Mouse (Mus musculus): ENCODE results near the gene Nus1.

Gene Nus1

GRCm38 (mm10) chr10:52417998-52418860, 882 bp downstream of the Nus1 start:
- peak; percentile 2 for DNase-seq (ENCODE audit: low read depth, low spot score)

GRCm38 (mm10) chr10:52418931-52419330, 1.6 kb downstream of the Nus1 start:
- no peak for DNase-seq (ENCODE audit: low read depth, low spot score)

GRCm38 (mm10) chr10:52419402-52419801, 2.1 kb downstream of the Nus1 start:
- no peak for DNase-seq (ENCODE audit: low read depth, low spot score)

GRCm38 (mm10) chr10:52420526-52420925, 3.2 kb downstream of the Nus1 start:
- DNase-seq (ENCODE audit: low read depth, low spot score) = no peak

- DNase-seq (ENCODE audit: low read depth, low spot score) = no peak
Measured at GRCm38 (mm10) chr10:52421716-52422115, 4.4 kb downstream of the Nus1 start.

- DNase-seq (ENCODE audit: low read depth, low spot score) = no peak
Measured at GRCm38 (mm10) chr10:52423097-52423496, 5.8 kb downstream of the Nus1 start.

- no peak for DNase-seq (ENCODE audit: low read depth, low spot score)
Measured at GRCm38 (mm10) chr10:52426314-52426980, 9.1 kb downstream of the Nus1 start.

GRCm38 (mm10) chr10:52427634-52428415, 10.5 kb downstream of the Nus1 start:
- no peak for DNase-seq (ENCODE audit: low read depth, low spot score)

GRCm38 (mm10) chr10:52430953-52431352, 13.6 kb downstream of the Nus1 start:
- DNase-seq (ENCODE audit: low read depth, low spot score) = no peak

- no peak for DNase-seq (ENCODE audit: low read depth, low spot score)
Measured at GRCm38 (mm10) chr10:52434836-52435235, 17.5 kb downstream of the Nus1 start.

- DNase-seq (ENCODE audit: low read depth, low spot score) = no peak
Measured at GRCm38 (mm10) chr10:52460614-52461013, 43.3 kb downstream of the Nus1 start.

- DNase-seq (ENCODE audit: low read depth, low spot score) = no peak
Measured at GRCm38 (mm10) chr10:52463941-52464739, 46.8 kb downstream of the Nus1 start.

- no peak for DNase-seq (ENCODE audit: low read depth, low spot score)
Measured at GRCm38 (mm10) chr10:52471520-52471919, 54.2 kb downstream of the Nus1 start.

Measured in retina, adult 2 months (tissue).